Mouse (Mus musculus): ENCODE measurements around the gene Rnf187.

Gene Rnf187

GRCm38 (mm10) chr11:58938322-58939087 lies at the start of gene Rnf187:
TSS of gene Rnf187 (minus strand) at chr11:58938916.
- peak; percentile 70 for DNase-seq (ENCODE audit: low read depth, low spot score)

- DNase-seq (ENCODE audit: low read depth, low spot score) = no peak
Observed at GRCm38 (mm10) chr11:58985299-58985917, 46.7 kb upstream of the Rnf187 start.

GRCm38 (mm10) chr11:58984657-58985056 lies 45.9 kb upstream of the Rnf187 start:
- DNase-seq (ENCODE audit: low read depth, low spot score) = no peak

- no peak for DNase-seq (ENCODE audit: low read depth, low spot score)
Observed at GRCm38 (mm10) chr11:58983691-58984341, 45.1 kb upstream of the Rnf187 start.

GRCm38 (mm10) chr11:58982471-58983097 lies 43.9 kb upstream of the Rnf187 start:
- no peak for DNase-seq (ENCODE audit: low read depth, low spot score)

- no peak for DNase-seq (ENCODE audit: low read depth, low spot score)
Observed at GRCm38 (mm10) chr11:58981541-58982447, 43.1 kb upstream of the Rnf187 start.

GRCm38 (mm10) chr11:58980381-58980990 lies 41.8 kb upstream of the Rnf187 start:
- DNase-seq (ENCODE audit: low read depth, low spot score) = no peak

- no peak for DNase-seq (ENCODE audit: low read depth, low spot score)
Observed at GRCm38 (mm10) chr11:58979661-58980060, 40.9 kb upstream of the Rnf187 start.

- DNase-seq (ENCODE audit: low read depth, low spot score) = no peak
Observed at GRCm38 (mm10) chr11:58979183-58979582, 40.5 kb upstream of the Rnf187 start.

- no peak for DNase-seq (ENCODE audit: low read depth, low spot score)
Observed at GRCm38 (mm10) chr11:58978706-58979030, 40.0 kb upstream of the Rnf187 start.

- no peak for DNase-seq (ENCODE audit: low read depth, low spot score)
Observed at GRCm38 (mm10) chr11:58978027-58978705, 39.5 kb upstream of the Rnf187 start, which contains the start of gene Trim11. TSS of gene Trim11 (plus strand) at chr11:58978093.

- no peak for DNase-seq (ENCODE audit: low read depth, low spot score)
Observed at GRCm38 (mm10) chr11:58977607-58978026, 38.9 kb upstream of the Rnf187 start.

GRCm38 (mm10) chr11:58977150-58977549 lies 38.4 kb upstream of the Rnf187 start:
- DNase-seq (ENCODE audit: low read depth, low spot score) = no peak

GRCm38 (mm10) chr11:58974414-58974813 lies 35.7 kb upstream of the Rnf187 start:
- DNase-seq (ENCODE audit: low read depth, low spot score) = no peak

- no peak for DNase-seq (ENCODE audit: low read depth, low spot score)
Observed at GRCm38 (mm10) chr11:58971796-58972195, 33.1 kb upstream of the Rnf187 start.

- DNase-seq (ENCODE audit: low read depth, low spot score) = no peak
Observed at GRCm38 (mm10) chr11:58970831-58971530, 32.3 kb upstream of the Rnf187 start.

- DNase-seq (ENCODE audit: low read depth, low spot score) = no peak
Observed at GRCm38 (mm10) chr11:58969659-58970058, 30.9 kb upstream of the Rnf187 start.

GRCm38 (mm10) chr11:58969027-58969426 lies 30.3 kb upstream of the Rnf187 start:
- no peak for DNase-seq (ENCODE audit: low read depth, low spot score)

- no peak for DNase-seq (ENCODE audit: low read depth, low spot score)
Observed at GRCm38 (mm10) chr11:58968551-58968950, 29.8 kb upstream of the Rnf187 start.

GRCm38 (mm10) chr11:58967346-58967745 lies 28.6 kb upstream of the Rnf187 start:
- DNase-seq (ENCODE audit: low read depth, low spot score) = no peak

All from c-Kit-negative CD71-positive TER-119-positive erythroid progenitor cells, embryonic 14.5 days (primary cell).